Mouse (Mus musculus) MEL (cell line): ENCODE results near the gene Limk1.
"Not testable (repeated sequence)": the region's sequence is repeated elsewhere in the genome, so short reads cannot be mapped to it uniquely, and the experiment has no call there.

Experiments used
- CTCF ChIP-seq, 3 experiments: IDR thresholded peaks in 2 of 3; conservative IDR thresholded peaks in 1 of 3; 2 replicates each; pipeline ENCODE4 v1.5.1; 2011 to 2012; ENCODE audit warnings: low read length in 3 of 3, low read depth in 2 of 3, mild to moderate bottlenecking in 2 of 3, improper control_type of control experiment in 1 of 3, inconsistent platforms in 1 of 3, mixed read lengths in 1 of 3, moderate library complexity in 1 of 3; ENCODE audit not compliant: control insufficient read depth in 1 of 3, insufficient read depth in 1 of 3, poor library complexity in 1 of 3, severe bottlenecking in 1 of 3
- E2F4 ChIP-seq: IDR thresholded peaks from 2 replicates; pipeline ENCODE4 v1.6.1; 2011; ENCODE audit warnings: low read depth, low read length, improper control_type of control experiment, borderline replicate concordance
- ELF1 ChIP-seq: IDR thresholded peaks from 2 replicates; pipeline ENCODE4 v1.6.1; 2014; ENCODE audit warnings: low read depth, mild to moderate bottlenecking, inconsistent platforms, low read length, improper control_type of control experiment, moderate library complexity
- EP300 ChIP-seq, 2 experiments: IDR thresholded peaks; 2 replicates each; pipeline ENCODE4 v1.6.1; 2011; ENCODE audit warnings: improper control_type of control experiment in 2 of 2, low read length in 2 of 2, low read depth in 1 of 2, mild to moderate bottlenecking in 1 of 2
- MAFK ChIP-seq: IDR thresholded peaks from 2 replicates; pipeline ENCODE4 v1.6.1; 2011; ENCODE audit warnings: low read depth, mild to moderate bottlenecking, low read length, improper control_type of control experiment, borderline replicate concordance
- MAZ ChIP-seq: IDR thresholded peaks from 2 replicates; pipeline ENCODE4 v1.6.1; 2012; ENCODE audit warnings: low read depth, mild to moderate bottlenecking, inconsistent platforms, low read length, improper control_type of control experiment
- MEF2A ChIP-seq: IDR thresholded peaks from 2 replicates; pipeline ENCODE4 v1.6.1; 2014; ENCODE audit warnings: low read depth, mild to moderate bottlenecking, inconsistent platforms, low read length, improper control_type of control experiment; ENCODE audit not compliant: poor library complexity, insufficient replicate concordance, severe bottlenecking; ENCODE audit errors: extremely low read depth
- NRF1 ChIP-seq: IDR thresholded peaks from 2 replicates; pipeline ENCODE4 v1.6.1; 2014; ENCODE audit warnings: low read depth, mild to moderate bottlenecking, inconsistent platforms, low read length, improper control_type of control experiment, moderate library complexity; ENCODE audit not compliant: poor library complexity, insufficient read depth, severe bottlenecking
- POLR2A ChIP-seq, 2 experiments: IDR thresholded peaks; 2 replicates each; pipeline ENCODE4 v1.6.1; 2011 to 2012; ENCODE audit warnings: low read length in 2 of 2, mild to moderate bottlenecking in 2 of 2, control low read depth in 1 of 2, improper control_type of control experiment in 1 of 2, low read depth in 1 of 2, moderate library complexity in 1 of 2; ENCODE audit not compliant: control insufficient read depth in 1 of 2, insufficient read depth in 1 of 2, poor library complexity in 1 of 2
- POLR2AphosphoS5 ChIP-seq: IDR thresholded peaks from 2 replicates; pipeline ENCODE4 v1.6.1; 2012; ENCODE audit warnings: low read depth, borderline replicate concordance, mild to moderate bottlenecking, inconsistent platforms, low read length, moderate library complexity, mixed read lengths
- UBTF ChIP-seq: IDR thresholded peaks from 2 replicates; pipeline ENCODE4 v1.6.1; 2012; ENCODE audit warnings: low read depth, mild to moderate bottlenecking, inconsistent platforms, low read length, improper control_type of control experiment, moderate library complexity, borderline replicate concordance; ENCODE audit not compliant: insufficient read depth
- USF1 ChIP-seq: IDR thresholded peaks from 2 replicates; pipeline ENCODE4 v1.6.1; 2014; ENCODE audit warnings: low read depth, mild to moderate bottlenecking, inconsistent platforms, low read length, improper control_type of control experiment, moderate library complexity
- ZMIZ1 ChIP-seq: IDR thresholded peaks from 2 replicates; pipeline ENCODE4 v1.6.1; 2012; ENCODE audit warnings: low read depth, mild to moderate bottlenecking, inconsistent platforms, low read length, improper control_type of control experiment, moderate library complexity

DNA sequence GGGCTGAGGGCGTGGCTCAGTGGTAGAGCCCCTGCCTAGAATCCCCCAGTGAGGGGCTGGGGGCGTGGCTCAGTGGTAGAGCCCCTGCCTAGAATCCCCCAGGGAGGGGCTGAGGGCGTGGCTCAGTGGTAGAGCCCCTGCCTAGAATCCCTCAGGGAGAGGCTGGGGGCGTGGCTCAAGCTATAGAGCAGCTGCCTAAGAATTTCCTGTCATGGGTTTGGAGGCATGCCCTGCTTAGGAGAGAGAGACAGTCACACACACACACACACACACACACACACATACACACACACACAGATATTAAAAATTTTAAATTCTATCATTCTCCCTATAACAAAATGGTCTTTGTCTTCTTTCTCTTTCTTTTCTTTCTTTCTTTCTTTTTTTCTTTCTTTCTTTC, 39.4 kb downstream of the Limk1 start:
- not testable (repeated sequence) for TF ChIP-seq NRF1; POLR2A (IDR thresholded peaks at IDR 0.05; ENCODE audit: control insufficient read depth in 1 of 2, insufficient read depth in 1 of 2, low read depth in 1 of 2, low read length in 2 of 2, poor library complexity in 1 of 2); E2F4; POLR2AphosphoS5; EP300 (IDR thresholded peaks at IDR 0.05; ENCODE audit: low read depth in 1 of 2, low read length in 2 of 2); USF1; MEF2A; MAFK; ZMIZ1; ELF1; CTCF (IDR thresholded peaks at IDR 0.05 in 2 of 3, conservative IDR thresholded peaks at IDR 0.05 in 1 of 3; ENCODE audit: control insufficient read depth in 1 of 3, insufficient read depth in 1 of 3, low read depth in 2 of 3, low read length in 3 of 3, poor library complexity in 1 of 3, severe bottlenecking in 1 of 3); UBTF; MAZ
